Mouse (Mus musculus) embryonic fibroblast, embryonic 13.5 days (primary cell): Measurements from ENCODE around the gene Mgat4b.

Experiments used
- CTCF ChIP-seq: IDR thresholded peaks from 2 replicates; pipeline ENCODE4 v1.5.1; 2011; ENCODE audit warnings: mild to moderate bottlenecking, control low read depth, low read length, moderate library complexity, borderline replicate concordance; ENCODE audit not compliant: insufficient read depth
- POLR2A ChIP-seq: IDR thresholded peaks from 2 replicates; pipeline ENCODE4 v1.6.1; 2011; ENCODE audit warnings: low read depth, mild to moderate bottlenecking, control low read depth, low read length, moderate library complexity

DNA sequence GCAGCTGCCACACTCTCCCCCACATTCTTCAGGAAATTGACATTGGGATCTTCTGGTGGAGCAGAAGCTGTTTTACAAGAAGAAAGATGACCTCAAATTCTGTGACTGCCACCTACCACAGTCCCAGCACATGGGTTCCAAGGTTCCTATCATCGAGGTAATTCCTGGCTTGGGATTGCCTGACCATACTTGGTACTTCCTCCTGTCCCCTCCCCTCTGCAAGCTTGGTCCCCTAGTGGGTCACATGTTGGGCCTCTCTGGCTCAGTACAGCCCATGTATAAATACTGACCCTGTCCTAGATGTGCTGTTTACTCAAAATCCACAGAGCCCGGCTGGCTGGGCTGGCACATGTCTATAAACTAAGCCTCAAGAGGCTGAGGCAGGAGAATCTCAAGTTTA, 4.7 kb upstream of the Mgat4b start:
- TF ChIP-seq POLR2A, result no peak
- TF ChIP-seq CTCF, result no peak
